Mouse (Mus musculus): ENCODE results near the gene Dgkb.

The Dgkb gene

GRCm38 (mm10) chr12:38371597-38371996, 554.1 kb downstream of the Dgkb start:
- no peak for DNase-seq (ENCODE audit: low spot score in 2 of 2)

- no peak for DNase-seq (ENCODE audit: low spot score in 2 of 2)
These were observed 556.6 kb downstream of the Dgkb start for GRCm38 (mm10) chr12:38374159-38374558.

- DNase-seq (ENCODE audit: low spot score in 2 of 2) = no peak
These were observed 568.4 kb downstream of the Dgkb start for GRCm38 (mm10) chr12:38385942-38386341.

GRCm38 (mm10) chr12:38386991-38387390, 569.5 kb downstream of the Dgkb start:
- DNase-seq (ENCODE audit: low spot score in 2 of 2) = peak; percentile 8 to 22

GRCm38 (mm10) chr12:38387654-38388053, 570.1 kb downstream of the Dgkb start:
- no peak for DNase-seq (ENCODE audit: low spot score in 2 of 2)

- DNase-seq (ENCODE audit: low spot score in 2 of 2) = no peak
These were observed 570.7 kb downstream of the Dgkb start for GRCm38 (mm10) chr12:38388243-38388642.

GRCm38 (mm10) chr12:38397754-38398312, 580.3 kb downstream of the Dgkb start:
- no peak for DNase-seq (ENCODE audit: low spot score in 2 of 2)

GRCm38 (mm10) chr12:38400089-38400488, 582.6 kb downstream of the Dgkb start:
- no peak for DNase-seq (ENCODE audit: low spot score in 2 of 2)

GRCm38 (mm10) chr12:38435364-38436130, 618.0 kb downstream of the Dgkb start:
- no peak for DNase-seq (ENCODE audit: low spot score in 2 of 2)

- DNase-seq (ENCODE audit: low spot score in 2 of 2) = no peak
These were observed 618.6 kb downstream of the Dgkb start for GRCm38 (mm10) chr12:38436131-38436436.

GRCm38 (mm10) chr12:38450323-38451087, 633.0 kb downstream of the Dgkb start:
- no peak for DNase-seq (ENCODE audit: low spot score in 2 of 2)

- DNase-seq (ENCODE audit: low spot score in 2 of 2) = no peak
These were observed 634.2 kb downstream of the Dgkb start for GRCm38 (mm10) chr12:38451677-38452076.

- DNase-seq (ENCODE audit: low spot score in 2 of 2) = no peak
These were observed 650.7 kb downstream of the Dgkb start for GRCm38 (mm10) chr12:38468191-38468590.

- DNase-seq (ENCODE audit: low spot score in 2 of 2) = no peak
These were observed 651.1 kb downstream of the Dgkb start for GRCm38 (mm10) chr12:38468605-38469004.

- DNase-seq (ENCODE audit: low spot score in 2 of 2) = no peak
These were observed 679.7 kb downstream of the Dgkb start for GRCm38 (mm10) chr12:38497229-38497628.

GRCm38 (mm10) chr12:38500931-38501330, 683.4 kb downstream of the Dgkb start:
- DNase-seq (ENCODE audit: low spot score in 2 of 2) = no peak

GRCm38 (mm10) chr12:38508195-38508594, 690.7 kb downstream of the Dgkb start:
- DNase-seq (ENCODE audit: low spot score in 2 of 2) = no peak

- no peak for DNase-seq (ENCODE audit: low spot score in 2 of 2)
These were observed 727.9 kb downstream of the Dgkb start for GRCm38 (mm10) chr12:38545431-38545830.

- no peak for DNase-seq (ENCODE audit: low spot score in 2 of 2)
These were observed 759.6 kb downstream of the Dgkb start for GRCm38 (mm10) chr12:38577141-38577540.

GRCm38 (mm10) chr12:38579191-38579817, 761.8 kb downstream of the Dgkb start:
- DNase-seq (ENCODE audit: low spot score in 2 of 2) = no peak

- DNase-seq (ENCODE audit: low spot score in 2 of 2) = no peak
These were observed 768.9 kb downstream of the Dgkb start for GRCm38 (mm10) chr12:38586368-38586865.

- DNase-seq (ENCODE audit: low spot score in 2 of 2) = no peak
These were observed 772.4 kb downstream of the Dgkb start for GRCm38 (mm10) chr12:38589951-38590350.

Data from right cerebral cortex, postnatal 36 days (tissue).